Mouse (Mus musculus): ENCODE measurements around the gene Atp2a1.
"Not testable (repeated sequence)": the region's sequence is repeated elsewhere in the genome, so short reads cannot be mapped to it uniquely, and the experiment has no call there.

Gene Atp2a1

DNA sequence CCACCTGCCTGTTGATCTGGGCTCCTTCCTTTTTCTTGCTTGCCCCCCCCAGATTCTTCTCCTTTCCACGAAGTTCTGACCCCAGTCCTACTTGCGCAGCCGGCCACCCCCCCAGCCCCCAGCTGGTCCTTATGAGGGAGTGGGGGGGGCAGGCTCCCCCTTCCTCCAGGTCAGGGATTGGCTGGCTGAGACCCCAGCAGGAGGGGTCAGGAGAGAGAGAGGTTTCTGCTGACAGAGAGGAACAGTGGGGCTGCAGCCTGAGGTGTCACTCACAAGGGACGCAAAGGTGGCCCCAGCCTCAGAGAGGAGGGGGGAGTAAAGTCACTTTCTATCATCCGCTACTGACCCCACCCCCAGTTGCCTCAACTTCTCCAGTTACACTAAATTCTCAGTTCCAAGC, at the start of gene Atp2a1:
Atp2a1 (minus strand) TSS at position 105 of the 400 bp plus-strand sequence.
- no peak for DNase-seq (ENCODE audit: low spot score)

- no peak for DNase-seq (ENCODE audit: low spot score)
Observed at GRCm38 (mm10) chr7:126511287-126511686, 48.4 kb upstream of the Atp2a1 start.

DNA sequence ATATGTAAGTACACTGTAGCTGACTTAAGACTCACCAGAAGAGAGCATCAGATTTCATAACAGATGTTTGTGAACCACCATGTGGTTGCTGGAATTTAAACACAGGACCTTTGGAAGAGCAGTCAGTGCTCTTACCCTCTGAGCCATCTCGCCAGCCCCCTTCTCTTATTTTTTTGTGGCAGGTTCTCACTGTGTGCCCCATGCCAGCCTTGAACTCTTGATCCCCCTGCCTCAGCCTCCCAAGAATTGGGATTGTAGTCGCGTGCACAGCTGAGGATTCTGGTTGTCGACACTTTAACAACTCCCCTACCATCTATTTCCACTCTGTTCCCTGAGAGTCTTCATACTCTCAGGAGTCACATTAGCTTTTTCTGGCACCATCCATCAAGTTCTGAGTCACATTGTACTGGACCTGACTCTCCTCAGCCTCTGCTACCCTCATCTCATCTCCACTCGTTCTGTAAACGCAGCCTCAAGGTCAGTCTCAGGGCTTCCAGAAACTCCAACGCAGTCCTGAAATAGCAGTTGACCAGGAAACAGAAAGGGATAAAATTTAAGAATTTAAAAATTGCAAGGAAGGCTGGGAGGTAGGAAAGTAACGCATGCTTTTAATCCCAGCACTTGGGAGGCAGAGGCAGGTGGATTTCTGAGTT, 44.3 kb upstream of the Atp2a1 start:
- no peak for DNase-seq (ENCODE audit: low spot score)

GRCm38 (mm10) chr7:126504913-126505312, 42.0 kb upstream of the Atp2a1 start:
- no peak for DNase-seq (ENCODE audit: low spot score)

- DNase-seq (ENCODE audit: low spot score) = peak; percentile 99
Observed at GRCm38 (mm10) chr7:126503273-126503878, 40.5 kb upstream of the Atp2a1 start, which contains the start of gene Atxn2l. TSS of gene Atxn2l (minus strand) at chr7:126503437.

DNA sequence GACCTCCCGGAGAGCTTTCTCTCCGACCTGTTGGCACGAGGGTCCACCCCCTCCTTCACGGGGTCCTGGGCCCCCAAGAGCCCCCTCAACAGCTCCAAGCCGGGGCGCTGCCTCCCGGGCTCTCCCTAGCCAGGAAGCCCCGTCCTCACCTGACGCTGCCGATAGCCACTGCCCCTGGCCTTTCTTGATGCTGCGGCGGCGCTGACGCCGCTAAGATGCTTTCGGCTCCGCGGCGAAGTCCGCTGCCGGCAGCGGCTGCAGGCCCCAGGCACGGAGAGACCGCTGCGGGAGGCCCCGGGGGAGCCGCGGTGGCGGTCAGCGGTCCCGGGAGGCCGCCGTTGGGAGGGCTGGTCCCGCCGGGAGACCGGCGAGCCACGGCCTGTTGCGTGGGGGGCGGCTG, 39.8 kb upstream of the Atp2a1 start:
- peak; percentile 49 for DNase-seq (ENCODE audit: low spot score)

DNA sequence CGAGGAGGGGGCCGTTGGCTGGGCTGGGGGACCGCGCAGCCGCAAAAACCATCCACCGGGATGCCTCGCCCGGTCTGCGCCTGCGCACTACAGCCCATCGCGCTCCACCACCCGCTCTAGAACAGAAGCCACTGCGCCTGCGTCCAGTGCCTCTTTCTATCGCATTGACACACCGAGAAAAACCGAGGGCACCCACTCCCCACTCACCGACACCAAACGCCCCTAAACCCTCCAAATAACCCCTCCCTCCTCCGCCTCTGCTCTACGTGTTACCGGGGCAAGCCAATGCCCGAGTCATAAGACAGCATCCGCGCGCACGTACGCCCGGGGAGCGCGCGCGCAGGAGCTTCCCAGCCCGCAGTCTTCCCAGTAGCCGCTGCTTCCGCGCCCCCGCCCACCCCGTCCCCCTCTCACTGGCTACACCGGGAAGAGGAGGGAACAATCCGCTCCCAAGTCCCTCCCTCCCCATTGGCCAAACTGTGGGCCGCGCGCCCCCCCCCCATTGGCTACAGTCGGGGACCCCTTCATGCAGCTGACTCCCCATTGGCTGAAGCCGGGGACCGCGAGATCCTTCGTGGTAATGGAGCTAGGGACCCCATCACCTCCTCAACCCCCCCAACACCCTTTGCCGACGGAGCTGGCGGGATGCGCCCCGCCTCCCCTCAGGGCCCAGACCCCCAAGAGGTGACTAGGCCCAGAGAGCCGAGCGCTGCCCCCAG, 39.3 kb upstream of the Atp2a1 start:
- peak; percentile 96 for DNase-seq (ENCODE audit: low spot score)

GRCm38 (mm10) chr7:126501684-126502022, 38.7 kb upstream of the Atp2a1 start:
- DNase-seq (ENCODE audit: low spot score) = no peak

DNA sequence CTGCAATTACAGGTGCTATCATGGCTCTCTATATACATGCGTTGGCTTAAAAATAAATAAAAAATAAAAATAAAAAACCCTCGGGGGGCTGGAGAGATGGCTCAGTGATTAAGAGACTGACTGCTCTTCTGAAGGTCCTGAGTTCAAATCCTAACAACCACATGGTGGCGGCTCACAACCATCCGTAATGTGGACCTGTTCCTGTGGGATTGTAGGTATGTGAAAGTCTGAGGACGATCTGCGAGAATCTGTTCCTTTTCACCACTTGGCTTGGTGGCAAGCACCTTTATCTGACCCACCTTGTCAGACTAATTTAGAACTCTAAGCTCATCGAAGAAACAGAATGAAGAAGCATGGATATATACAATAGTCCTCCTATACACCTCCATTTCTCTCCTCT, 36.5 kb upstream of the Atp2a1 start:
- DNase-seq (ENCODE audit: low spot score) = no peak

GRCm38 (mm10) chr7:126497966-126498365, 35.1 kb upstream of the Atp2a1 start:
- no peak for DNase-seq (ENCODE audit: low spot score)

DNA sequence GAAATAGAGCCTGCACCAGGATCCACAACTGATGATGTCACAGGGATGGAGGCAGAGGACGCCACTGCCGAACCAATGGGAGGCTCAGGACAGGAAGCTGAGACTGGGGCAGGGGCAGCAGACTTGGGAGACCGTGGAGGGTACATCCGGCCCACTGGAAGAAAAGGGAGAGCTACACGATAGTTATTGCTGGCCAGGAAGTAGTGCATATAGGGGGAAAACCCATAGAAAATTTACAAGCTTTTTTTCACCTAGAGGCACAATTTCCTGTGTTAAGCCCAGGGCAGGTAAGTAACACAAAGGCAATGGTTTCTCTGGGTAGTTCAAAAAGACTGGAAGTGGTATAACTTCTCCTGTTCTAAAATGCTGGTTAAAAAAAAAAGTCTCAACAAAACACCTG, 33.6 kb upstream of the Atp2a1 start:
- no peak for DNase-seq (ENCODE audit: low spot score)

DNA sequence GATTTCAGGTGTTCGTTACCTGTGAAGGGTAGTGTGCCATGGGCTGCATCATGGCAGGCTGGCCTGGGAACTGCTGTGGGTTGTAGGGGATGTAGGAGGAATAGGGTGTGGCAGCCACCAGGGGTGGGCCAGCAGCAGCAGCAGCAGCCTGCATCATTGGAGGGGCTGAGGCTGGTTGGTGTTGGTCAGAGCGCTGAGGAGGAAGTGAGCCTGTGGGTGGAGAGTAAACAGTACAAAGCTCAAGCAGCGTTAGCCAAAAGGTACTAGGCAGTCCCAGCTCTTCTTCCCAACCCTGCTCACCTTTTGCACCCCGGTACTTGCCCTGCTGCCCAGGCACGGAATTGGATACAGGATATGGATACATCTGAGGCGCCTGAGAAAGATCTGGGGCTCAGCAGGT, 31.2 kb upstream of the Atp2a1 start:
- no peak for DNase-seq (ENCODE audit: low spot score)

DNA sequence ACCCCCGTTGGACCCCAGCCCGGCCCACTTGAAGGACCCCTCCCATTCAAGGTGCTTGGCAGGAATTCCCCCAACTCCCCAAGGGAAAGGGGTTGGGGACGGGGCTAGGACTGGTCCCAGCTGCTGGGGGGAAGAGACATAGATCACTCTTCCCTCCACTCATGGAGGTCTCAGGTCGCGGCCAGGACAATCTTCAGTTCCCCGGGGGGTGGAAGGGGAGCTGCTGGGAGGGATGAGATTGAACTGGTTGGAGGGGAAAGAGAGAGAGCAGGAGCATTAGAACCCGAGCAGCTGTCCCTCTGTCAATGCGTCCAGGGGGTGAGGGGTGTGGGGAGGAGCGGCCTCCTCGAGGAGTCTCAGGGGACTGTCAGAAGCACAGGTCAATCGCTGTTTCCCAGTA, 29.1 kb upstream of the Atp2a1 start:
- DNase-seq (ENCODE audit: low spot score) = no peak

DNA sequence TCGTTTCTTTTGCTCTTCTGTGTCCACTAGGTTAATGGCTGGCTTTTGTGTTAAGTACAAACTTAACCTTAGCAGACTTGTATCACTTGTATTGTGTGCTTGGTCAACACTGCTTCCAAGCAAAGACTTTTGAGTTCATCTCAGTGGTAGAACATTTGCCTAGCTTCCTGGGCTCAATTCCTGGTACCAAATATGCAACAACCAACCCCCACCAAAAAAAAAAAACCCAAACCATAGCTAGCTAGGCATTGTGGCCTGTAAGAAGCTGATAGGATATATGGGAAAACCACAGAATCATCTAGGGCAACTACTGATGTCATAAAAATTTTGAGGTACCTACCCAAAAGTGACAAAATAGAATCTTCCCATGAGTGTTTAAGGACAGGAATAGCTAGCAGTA, 28.1 kb upstream of the Atp2a1 start:
- no peak for DNase-seq (ENCODE audit: low spot score)

- DNase-seq (ENCODE audit: low spot score) = not testable (repeated sequence)
Observed at GRCm38 (mm10) chr7:126487617-126488385, 24.9 kb upstream of the Atp2a1 start.

DNA sequence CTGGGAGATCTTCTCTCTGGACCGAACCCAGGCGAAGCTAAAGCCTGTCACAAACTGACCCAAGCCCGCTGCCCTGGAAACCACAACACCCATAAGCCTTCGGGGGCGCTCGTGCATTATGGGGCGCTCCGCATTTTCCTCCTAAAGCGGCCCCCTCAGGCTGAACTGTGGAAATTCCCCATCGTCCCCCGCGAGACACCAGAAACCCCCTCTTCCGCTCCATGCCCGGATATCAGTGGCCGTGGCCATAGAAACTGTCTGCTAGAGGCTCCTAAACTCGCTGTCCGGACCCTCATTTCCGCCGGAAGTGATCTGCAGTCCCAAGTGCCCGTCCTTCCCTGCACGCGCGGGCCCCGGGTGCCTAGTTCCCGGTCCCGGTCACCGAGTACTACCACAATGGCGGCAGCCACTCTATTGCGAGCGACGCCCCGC, 24.2 kb upstream of the Atp2a1 start, which contains the start of gene Tufm:
Tufm (plus strand) TSS at position 310 of the 432 bp plus-strand sequence.
- DNase-seq (ENCODE audit: low spot score) = peak; percentile 95

DNA sequence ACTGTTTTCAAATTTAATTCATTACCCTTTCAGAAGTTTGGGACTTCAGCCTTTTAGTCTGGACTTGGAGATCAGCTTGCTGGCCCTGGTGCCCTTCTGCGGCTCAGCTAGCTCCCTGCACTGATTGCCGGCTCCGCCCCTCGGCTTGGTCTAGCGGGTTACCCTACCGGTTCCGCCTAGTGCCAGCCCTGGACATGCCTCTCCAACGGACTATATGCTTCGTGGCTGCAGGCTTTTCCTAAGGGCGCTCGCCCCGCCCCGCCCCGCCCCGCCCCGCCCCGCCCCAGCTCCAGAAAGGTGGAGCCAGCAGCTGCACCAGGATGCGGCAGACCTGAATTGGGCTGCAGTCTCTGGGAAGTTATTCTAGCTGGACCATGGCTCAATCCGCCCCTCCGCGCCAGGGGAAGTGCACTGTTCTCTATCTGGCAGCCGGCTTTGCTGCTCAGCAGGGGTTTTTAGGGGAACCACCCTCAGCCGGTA, 19.5 kb upstream of the Atp2a1 start:
- DNase-seq (ENCODE audit: low spot score) = peak; percentile 92

DNA sequence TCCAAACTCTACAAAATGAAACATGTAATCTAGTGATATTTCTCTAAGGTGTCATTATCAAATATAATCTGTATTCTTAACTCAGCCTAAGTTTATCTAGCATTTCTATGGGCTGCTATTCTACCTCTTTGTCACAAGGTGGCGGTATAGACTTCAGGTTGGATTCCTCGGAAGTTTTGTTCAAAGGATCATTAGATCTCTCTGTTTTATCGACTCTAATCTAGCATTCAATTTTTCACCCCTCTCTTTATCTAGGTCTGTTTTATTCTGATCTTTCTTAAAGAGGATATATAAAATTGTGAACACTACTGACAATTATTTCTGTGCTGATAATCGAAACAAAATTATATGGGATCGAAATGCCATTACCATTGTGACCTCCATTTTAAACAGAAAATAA, 18.8 kb upstream of the Atp2a1 start:
- DNase-seq (ENCODE audit: low spot score) = peak; percentile 72

DNA sequence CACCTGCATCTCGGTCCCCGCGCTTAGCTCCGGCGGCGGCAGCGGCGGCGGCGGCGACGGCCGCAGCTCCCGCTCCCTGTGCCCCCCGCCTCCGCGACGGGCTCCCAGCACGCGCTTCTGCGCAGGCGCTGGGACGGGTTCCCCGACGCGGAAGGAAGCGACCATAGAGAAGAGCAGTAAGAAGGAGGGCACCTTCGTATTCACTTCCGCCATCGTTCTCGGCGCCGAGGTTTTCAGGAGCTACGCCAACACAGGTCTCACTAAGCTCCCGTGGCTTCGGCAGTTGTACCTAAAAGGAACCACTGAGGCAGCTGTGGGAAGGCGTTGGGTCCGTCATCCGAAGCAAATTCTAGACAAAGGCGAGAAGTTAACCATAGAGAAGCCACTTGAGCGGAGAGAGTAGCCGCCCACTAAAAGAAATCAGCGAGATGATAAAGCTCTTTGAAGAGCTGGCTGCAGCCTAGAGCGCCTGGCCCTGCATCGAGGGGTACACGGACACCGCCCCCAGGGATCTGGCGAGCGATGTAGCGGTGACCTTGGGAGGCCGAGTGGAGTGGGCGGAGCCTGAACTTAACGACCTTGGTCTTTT, 12.2 kb upstream of the Atp2a1 start, which contains the start of gene Sh2b1:
Sh2b1 (minus strand) TSS at position 432 of the 589 bp plus-strand sequence.
- DNase-seq (ENCODE audit: low spot score) = peak; percentile 94

- DNase-seq (ENCODE audit: low spot score) = peak; percentile 30
Observed at GRCm38 (mm10) chr7:126474486-126474955, 11.6 kb upstream of the Atp2a1 start.

- no peak for DNase-seq (ENCODE audit: low spot score)
Observed at GRCm38 (mm10) chr7:126473470-126474086, 10.7 kb upstream of the Atp2a1 start.
